Mouse (Mus musculus): ENCODE results near the gene Arid1b.

GRCm38 (mm10) chr17:5118171-5118570 is 124.0 kb downstream of the Arid1b start:
- TF ChIP-seq GATA1 (IDR thresholded peaks at IDR 0.05; ENCODE audit: borderline replicate concordance, low read length), result no peak
- TF ChIP-seq FLI1 (IDR thresholded peaks at IDR 0.05; ENCODE audit: low read length), result no peak

Data from megakaryocyte, embryonic 14.5 days (primary cell).